Mouse (Mus musculus) embryonic facial prominence, embryonic 12.5 days (tissue): ENCODE data around the gene Arfgef2. TPM values are rescaled to one million over a fixed set of nuclear protein-coding genes. Genes with fewer than 3 reads are reported as not detected.
A peak's percentile ranks its signal among the peaks of the same experiment; 100 is the strongest.

Experiments
- ATAC-seq: fragments of 200-750 bp; cut with Nextera tagmentation; 2 replicates; pipeline ENCODE4 v1.8.0; 2017; ENCODE audit not compliant: insufficient number of reproducible peaks, insufficient read depth, low FRiP score, low TSS enrichment
- H3K27ac ChIP-seq: fragments of 300-500 bp; sonication (generic); 2 replicates; pipeline ENCODE4 v1.5.1; 2016; ENCODE audit warnings: mild to moderate bottlenecking
- H3K27me3 ChIP-seq: fragments of 300-500 bp; sonication (generic); 2 replicates; pipeline ENCODE4 v1.6.1; 2016; ENCODE audit warnings: mild to moderate bottlenecking, moderate library complexity
- H3K36me3 ChIP-seq: fragments of 300-500 bp; sonication (generic); 2 replicates; pipeline ENCODE4 v1.6.1; 2016; ENCODE audit warnings: mild to moderate bottlenecking
- H3K4me1 ChIP-seq: fragments of 300-500 bp; sonication (generic); 2 replicates; pipeline ENCODE4 v1.6.1; 2016
- H3K4me2 ChIP-seq: fragments of 300-500 bp; sonication (generic); replicated peaks from 2 replicates; pipeline ENCODE4 v1.6.1; 2016; ENCODE audit warnings: mild to moderate bottlenecking, moderate library complexity
- H3K4me3 ChIP-seq: fragments of 300-500 bp; sonication (generic); 2 replicates; pipeline ENCODE4 v1.5.1; 2016; ENCODE audit warnings: mild to moderate bottlenecking
- H3K9ac ChIP-seq: fragments of 300-500 bp; sonication (generic); 2 replicates; pipeline ENCODE4 v1.6.1; 2016; ENCODE audit warnings: mild to moderate bottlenecking, moderate library complexity
- H3K9me3 ChIP-seq: fragments of 300-500 bp; sonication (generic); 2 replicates; pipeline ENCODE4 v1.6.1; 2016; ENCODE audit warnings: mild to moderate bottlenecking, moderate library complexity
- WGBS: fragments of 180-500 bp; shearing (Covaris S2); methylation state at CpG from one replicate; pipeline ENCODE4 v1.1.7; 2016; 5-methylcytosine and 5-hydroxymethylcytosine counted together
- polyA plus RNA-seq: library from polyadenylated mRNA; unstranded; fragments of >200 nt; fragmentation: Nextera tagmentation; extraction: Ambion mirVana; gene quantifications from 2 replicates; pipeline ENCODE4 v1.2.1, GENCODE M21; 2016

Gene Arfgef2
- polyA plus RNA-seq, 1 experiment from 2014 or later = 5.1 TPM

GRCm38 (mm10) chr2:166896368-166896767 lies 91.0 kb downstream of the Arfgef2 start:
- Histone ChIP-seq H3K4me1 (no peaks in the 10 kb centered on the region), H3K9me3 (no peaks in the 10 kb centered on the region), H3K27ac (no peak overlapping the region), H3K4me2 (no peak overlapping the region), H3K9ac (no peak overlapping the region), H3K4me3 (no peak overlapping the region), H3K36me3 (peaks cover 25% of the 10 kb centered on the region), H3K27me3 (no peaks in the 10 kb centered on the region)
- ATAC-seq = no peak
- WGBS = 81% methylated on average over 13 of the region's 13 CpGs

GRCm38 (mm10) chr2:166896974-166897373 lies 91.6 kb downstream of the Arfgef2 start:
- Histone ChIP-seq H3K4me3 (no peak overlapping the region), H3K36me3 (peaks cover 18% of the 10 kb centered on the region), H3K9ac (no peak overlapping the region), H3K4me2 (no peak overlapping the region), H3K27me3 (no peaks in the 10 kb centered on the region), H3K9me3 (no peaks in the 10 kb centered on the region), H3K27ac (no peak overlapping the region), H3K4me1 (no peaks in the 10 kb centered on the region)
- 92% methylated on average over 12 of the region's 12 CpGs for WGBS
- ATAC-seq = no peak

GRCm38 (mm10) chr2:166899161-166899560 lies 93.8 kb downstream of the Arfgef2 start:
- no peak for ATAC-seq
- H3K27me3 ChIP-seq = no peaks in the 10 kb centered on the region
- no peak overlapping the region for H3K4me2 ChIP-seq
- H3K4me1 ChIP-seq = no peaks in the 10 kb centered on the region
- 80% methylated on average over 2 of the region's 2 CpGs for WGBS
- H3K9me3 ChIP-seq = no peaks in the 10 kb centered on the region
- no peak overlapping the region for H3K4me3 ChIP-seq
- H3K36me3 ChIP-seq = peaks cover 8% of the 10 kb centered on the region
- no peak overlapping the region for H3K27ac ChIP-seq
- no peak overlapping the region for H3K9ac ChIP-seq

GRCm38 (mm10) chr2:166899746-166900145 lies 94.4 kb downstream of the Arfgef2 start:
- ATAC-seq = no peak

GRCm38 (mm10) chr2:166900792-166901505 lies 95.6 kb downstream of the Arfgef2 start:
- Histone ChIP-seq H3K36me3 (no peaks in the 10 kb centered on the region), H3K9me3 (no peaks in the 10 kb centered on the region), H3K27me3 (no peaks in the 10 kb centered on the region), H3K27ac (no peak overlapping the region), H3K4me1 (no peaks in the 10 kb centered on the region), H3K9ac (no peak overlapping the region), H3K4me2 (no peak overlapping the region), H3K4me3 (no peak overlapping the region)
- no peak for ATAC-seq
- WGBS = 88% methylated on average over 8 of the region's 8 CpGs

More at GRCm38 (mm10) chr2:166899746-166900145, 94.4 kb downstream of the Arfgef2 start:
- H3K36me3 ChIP-seq = peaks cover 2% of the 10 kb centered on the region; the same call in 1 of the 2 replicates
- H3K9me3 ChIP-seq = no peaks in the 10 kb centered on the region
- no peak overlapping the region for H3K27ac ChIP-seq
- 64% methylated on average over 3 of the region's 3 CpGs for WGBS
- no peaks in the 10 kb centered on the region for H3K27me3 ChIP-seq
- no peak overlapping the region for H3K4me3 ChIP-seq
- no peak overlapping the region for H3K4me2 ChIP-seq
- H3K4me1 ChIP-seq = no peaks in the 10 kb centered on the region
- H3K9ac ChIP-seq = no peak overlapping the region

GRCm38 (mm10) chr2:166903719-166904282 lies 98.4 kb downstream of the Arfgef2 start:
- no peak overlapping the region for H3K4me2 ChIP-seq
- WGBS = 93% methylated on average over 6 of the region's 6 CpGs
- H3K4me1 ChIP-seq = peaks cover 9% of the 10 kb centered on the region
- H3K27me3 ChIP-seq = no peaks in the 10 kb centered on the region
- ATAC-seq = no peak
- H3K36me3 ChIP-seq = no peaks in the 10 kb centered on the region
- H3K4me3 ChIP-seq = no peak overlapping the region
- H3K9me3 ChIP-seq = no peaks in the 10 kb centered on the region
- H3K9ac ChIP-seq = no peak overlapping the region
- H3K27ac ChIP-seq = no peak overlapping the region

GRCm38 (mm10) chr2:166905711-166906522 lies 100.5 kb downstream of the Arfgef2 start, which contains the start of gene Cse1l:
Gene Cse1l, plus strand, starts transcription at chr2:166906040.
- H3K9ac ChIP-seq = peak within 1 kb of the TSS; percentile 75
- peak within 1 kb of the TSS; percentile 74 for H3K4me3 ChIP-seq
- H3K9me3 ChIP-seq = no peaks in the 10 kb centered on the region
- peaks cover 9% of the 10 kb centered on the region for H3K4me1 ChIP-seq
- peaks cover 9% of the 10 kb centered on the region for H3K36me3 ChIP-seq
- peak; percentile 96 for ATAC-seq
- no peaks in the 10 kb centered on the region for H3K27me3 ChIP-seq
- WGBS = under 1% methylated on average over 80 of the region's 80 CpGs
- H3K4me2 ChIP-seq = peak within 1 kb of the TSS; percentile 99
- peak within 1 kb of the TSS; percentile 95 for H3K27ac ChIP-seq

GRCm38 (mm10) chr2:166906523-166907182 lies 101.3 kb downstream of the Arfgef2 start:
- Histone ChIP-seq H3K27me3 (no peaks in the 10 kb centered on the region), H3K36me3 (peaks cover 9% of the 10 kb centered on the region), H3K4me2 (peak overlapping the region; percentile 99), H3K4me3 (peak overlapping the region; percentile 74), H3K9me3 (no peaks in the 10 kb centered on the region), H3K4me1 (peaks cover 9% of the 10 kb centered on the region), H3K9ac (peak overlapping the region; percentile 75), H3K27ac (peak overlapping the region; percentile 95)
- WGBS = 1% methylated on average over 28 of the region's 28 CpGs
- peak; percentile 14; the same call in 1 of the 2 replicates for ATAC-seq

GRCm38 (mm10) chr2:166909729-166910128 lies 104.3 kb downstream of the Arfgef2 start:
- H3K36me3 ChIP-seq = peaks cover 9% of the 10 kb centered on the region
- peaks cover 9% of the 10 kb centered on the region for H3K4me1 ChIP-seq
- H3K9ac ChIP-seq = no peak overlapping the region
- H3K9me3 ChIP-seq = no peaks in the 10 kb centered on the region
- no peaks in the 10 kb centered on the region for H3K27me3 ChIP-seq
- H3K4me2 ChIP-seq = no peak overlapping the region
- ATAC-seq = no peak
- WGBS = 94% methylated on average over 3 of the region's 3 CpGs
- no peak overlapping the region for H3K27ac ChIP-seq
- no peak overlapping the region for H3K4me3 ChIP-seq

GRCm38 (mm10) chr2:166910536-166910935 lies 105.1 kb downstream of the Arfgef2 start:
- H3K27ac ChIP-seq = no peak overlapping the region
- peaks cover 9% of the 10 kb centered on the region for H3K36me3 ChIP-seq
- H3K4me2 ChIP-seq = no peak overlapping the region
- peaks cover 9% of the 10 kb centered on the region for H3K4me1 ChIP-seq
- no peak overlapping the region for H3K9ac ChIP-seq
- 95% methylated on average over 8 of the region's 8 CpGs for WGBS
- H3K9me3 ChIP-seq = no peaks in the 10 kb centered on the region
- no peaks in the 10 kb centered on the region for H3K27me3 ChIP-seq
- no peak overlapping the region for H3K4me3 ChIP-seq
- no peak for ATAC-seq

- H3K27me3 ChIP-seq = no peaks in the 10 kb centered on the region
- peaks cover 74% of the 10 kb centered on the region for H3K36me3 ChIP-seq
- no peak overlapping the region for H3K4me3 ChIP-seq
- 94% methylated on average over 2 of the region's 2 CpGs for WGBS
- no peak overlapping the region for H3K9ac ChIP-seq
- no peak for ATAC-seq
- no peaks in the 10 kb centered on the region for H3K9me3 ChIP-seq
- no peak overlapping the region for H3K27ac ChIP-seq
- H3K4me2 ChIP-seq = no peak overlapping the region
- H3K4me1 ChIP-seq = no peaks in the 10 kb centered on the region
These were observed 118.6 kb downstream of the Arfgef2 start for GRCm38 (mm10) chr2:166923971-166924370.
